Mouse (Mus musculus): ENCODE data around the gene H2-Ob.

H2-Ob gene

DNA sequence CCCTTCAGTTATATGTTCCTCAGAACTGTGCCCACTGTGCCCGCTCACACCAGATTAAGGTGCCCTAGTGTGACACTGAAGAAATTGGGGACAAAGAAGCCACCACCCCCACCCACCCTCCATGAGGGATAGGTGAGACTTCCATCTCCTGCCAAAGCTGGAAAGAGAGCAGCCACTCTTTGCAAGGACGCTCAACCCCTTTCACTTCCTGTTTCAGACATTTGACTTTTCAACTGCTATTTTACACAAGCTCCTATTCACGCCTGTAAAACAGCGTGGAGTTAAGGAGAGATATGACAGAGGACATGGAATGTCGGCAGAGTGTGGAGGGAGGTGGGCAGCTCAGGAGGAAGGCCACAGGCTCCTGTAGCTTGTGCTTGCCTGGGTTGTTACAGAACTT lies 47.8 kb downstream of the H2-Ob start:
- no peak for DNase-seq (ENCODE audit: low spot score)

GRCm38 (mm10) chr17:34286999-34287398 lies 48.3 kb downstream of the H2-Ob start:
- no peak for DNase-seq (ENCODE audit: low spot score)

- peak; percentile 72 for DNase-seq (ENCODE audit: low spot score)
These were observed 48.9 kb downstream of the H2-Ob start, which contains the start of gene H2-Aa for GRCm38 (mm10) chr17:34287648-34288047. TSS of gene H2-Aa (minus strand) at chr17:34287823.

GRCm38 (mm10) chr17:34288131-34288530 lies 49.4 kb downstream of the H2-Ob start:
- DNase-seq (ENCODE audit: low spot score): no peak

GRCm38 (mm10) chr17:34291609-34292008 lies 52.9 kb downstream of the H2-Ob start:
- peak; percentile 29 for DNase-seq (ENCODE audit: low spot score)

DNA sequence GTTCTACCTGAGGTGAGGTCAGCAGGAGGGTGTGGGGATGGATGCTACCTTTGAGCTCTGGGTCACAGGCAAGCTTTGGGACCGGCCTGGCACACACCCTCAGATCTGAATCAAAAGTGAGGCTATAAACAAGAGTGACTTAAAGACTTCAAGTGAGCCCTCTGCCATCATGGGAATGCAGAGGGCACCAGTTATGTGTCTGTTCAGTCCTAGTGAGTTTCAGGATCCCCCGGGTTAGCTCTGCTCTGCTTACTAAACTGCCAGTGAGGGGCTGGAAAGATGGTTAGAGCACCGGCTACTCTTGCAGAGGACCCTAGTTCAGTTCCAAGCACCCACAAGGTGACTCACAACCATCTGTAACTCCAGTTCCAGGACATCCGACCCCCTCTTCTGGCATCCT lies 53.9 kb downstream of the H2-Ob start:
- DNase-seq (ENCODE audit: low spot score): no peak

DNA sequence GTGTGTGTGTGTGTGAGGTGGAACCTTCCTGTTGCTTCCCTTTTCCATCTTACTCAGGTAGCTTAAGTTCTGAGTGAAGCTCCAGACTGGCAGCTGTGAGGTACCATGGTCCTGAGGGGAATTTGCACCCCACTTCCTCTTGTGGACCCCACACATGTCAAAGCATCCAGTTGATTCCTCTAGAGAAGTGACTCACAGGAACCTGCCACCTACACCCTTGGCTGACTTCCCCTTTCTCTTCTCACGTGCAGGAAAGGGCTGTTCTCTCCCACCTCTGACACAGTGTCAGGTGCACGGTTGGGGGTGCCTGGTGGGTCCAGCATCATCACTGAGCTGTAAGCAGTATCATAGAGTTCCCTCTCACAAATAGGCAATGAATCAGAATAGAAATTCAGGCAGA lies 54.8 kb downstream of the H2-Ob start:
- DNase-seq (ENCODE audit: low spot score): no peak

GRCm38 (mm10) chr17:34294249-34294648 lies 55.5 kb downstream of the H2-Ob start:
- DNase-seq (ENCODE audit: low spot score): no peak

GRCm38 (mm10) chr17:34295307-34295706 lies 56.6 kb downstream of the H2-Ob start:
- DNase-seq (ENCODE audit: low spot score): no peak

GRCm38 (mm10) chr17:34295891-34296794 lies 57.4 kb downstream of the H2-Ob start:
- no peak for DNase-seq (ENCODE audit: low spot score)

- DNase-seq (ENCODE audit: low spot score): no peak
These were observed 60.7 kb downstream of the H2-Ob start for GRCm38 (mm10) chr17:34299356-34299755.

DNA sequence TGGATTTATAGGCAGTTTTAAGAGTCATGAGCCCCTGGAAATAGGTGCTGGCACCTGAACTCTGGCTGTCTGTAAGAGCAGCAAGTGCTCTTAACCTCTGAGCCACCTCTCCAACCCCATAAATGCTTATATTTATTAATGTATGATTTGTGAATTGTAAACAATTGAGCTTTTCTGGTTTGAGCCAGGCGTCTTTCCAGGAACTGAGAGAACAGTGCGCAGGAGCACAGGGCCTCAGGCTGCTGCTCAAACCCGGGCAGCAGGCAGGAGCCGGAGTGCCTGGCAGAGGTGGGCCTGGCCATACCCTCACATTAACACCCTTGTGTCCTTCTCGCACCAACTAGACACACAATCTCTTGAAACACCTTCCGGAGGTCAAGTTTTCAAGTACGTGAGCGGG lies 61.4 kb downstream of the H2-Ob start:
- no peak for DNase-seq (ENCODE audit: low spot score)

- DNase-seq (ENCODE audit: low spot score): no peak
These were observed 62.2 kb downstream of the H2-Ob start for GRCm38 (mm10) chr17:34300691-34301566.

GRCm38 (mm10) chr17:34301670-34302190 lies 63.0 kb downstream of the H2-Ob start:
- no peak for DNase-seq (ENCODE audit: low spot score)

DNA sequence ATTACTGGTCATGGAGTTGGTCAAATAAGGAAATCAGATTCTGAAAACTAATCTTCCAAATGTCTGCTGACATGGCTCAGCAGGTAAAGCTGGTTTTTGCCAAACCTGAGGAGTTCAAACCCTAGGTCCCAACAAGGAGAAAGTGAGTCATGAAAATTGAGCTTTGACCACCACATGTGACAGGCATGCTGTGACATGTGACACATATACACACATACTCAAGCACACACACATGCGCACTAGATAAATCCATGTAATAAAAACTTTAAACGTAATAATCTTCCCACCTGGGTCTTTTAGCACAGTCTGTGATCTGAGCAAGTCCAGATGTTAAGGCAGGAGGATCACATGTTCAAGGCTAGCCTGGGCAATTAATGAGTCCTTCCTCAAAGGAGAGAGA lies 65.1 kb downstream of the H2-Ob start:
- DNase-seq (ENCODE audit: low spot score): no peak
